Mouse (Mus musculus) brain, embryonic 14.5 days (tissue): ENCODE results near the gene Rbfox2. TPM values are rescaled to one million over a fixed set of nuclear protein-coding genes. Genes with fewer than 3 reads are reported as not detected.
A peak's percentile ranks its signal among the peaks of the same experiment; 100 is the strongest.

ENCODE experiments used
- DNase-seq: peaks from one replicate; pipeline ENCODE4 v3.0.0-alpha.2; 2011; ENCODE audit warnings: low read depth
- CTCF ChIP-seq: fragments of 200-500 bp; IDR thresholded peaks from 2 replicates; pipeline ENCODE4 v1.5.1; 2012; ENCODE audit warnings: inconsistent platforms, mild to moderate bottlenecking, moderate library complexity, borderline replicate concordance; ENCODE audit not compliant: insufficient read depth, insufficient read length; ENCODE audit errors: extremely low read depth
- POLR2A ChIP-seq: fragments of 200-500 bp; IDR thresholded peaks from 2 replicates; pipeline ENCODE4 v1.6.1; 2012; ENCODE audit warnings: mild to moderate bottlenecking, inconsistent platforms, borderline replicate concordance; ENCODE audit not compliant: poor library complexity, insufficient read depth, insufficient read length, severe bottlenecking; ENCODE audit errors: extremely low read depth
- polyA plus RNA-seq: library from polyadenylated mRNA; depleted of rRNA; stranded (reverse); fragments of >200 nt; gene quantifications from 2 replicates; pipeline ENCODE4 v1.2.3, GENCODE M21; 2012

Rbfox2 gene
- polyA plus RNA-seq, 1 experiment = 367 TPM

GRCm38 (mm10) chr15:77117209-77117608 lies 189.6 kb downstream of the Rbfox2 start:
- no peak for DNase-seq
- TF ChIP-seq CTCF = no peak
- no peak for TF ChIP-seq POLR2A

GRCm38 (mm10) chr15:77116139-77116722 lies 190.6 kb downstream of the Rbfox2 start:
- no peak for DNase-seq
- TF ChIP-seq CTCF (no peak), POLR2A (no peak)

GRCm38 (mm10) chr15:77115456-77115855 lies 191.3 kb downstream of the Rbfox2 start:
- no peak for DNase-seq
- TF ChIP-seq CTCF = no peak
- no peak for TF ChIP-seq POLR2A

GRCm38 (mm10) chr15:77113591-77113990 lies 193.2 kb downstream of the Rbfox2 start:
- TF ChIP-seq POLR2A = no peak
- no peak for TF ChIP-seq CTCF
- no peak for DNase-seq

- TF ChIP-seq POLR2A = no peak
- no peak for TF ChIP-seq CTCF
Measured at GRCm38 (mm10) chr15:77112378-77112777, 194.4 kb downstream of the Rbfox2 start.

GRCm38 (mm10) chr15:77111924-77112323 lies 194.9 kb downstream of the Rbfox2 start:
- no peak for TF ChIP-seq CTCF
- no peak for TF ChIP-seq POLR2A
- DNase-seq = no peak

More at GRCm38 (mm10) chr15:77112378-77112777, 194.4 kb downstream of the Rbfox2 start:
- DNase-seq = no peak

- no peak for TF ChIP-seq CTCF
- TF ChIP-seq POLR2A = no peak
- no peak for DNase-seq
Measured at GRCm38 (mm10) chr15:77110452-77110851, 196.4 kb downstream of the Rbfox2 start.

- DNase-seq = no peak
- TF ChIP-seq CTCF = no peak
- TF ChIP-seq POLR2A = no peak
Measured at GRCm38 (mm10) chr15:77107169-77107908, 199.5 kb downstream of the Rbfox2 start.

- TF ChIP-seq POLR2A (no peak), CTCF (no peak)
- no peak for DNase-seq
Measured at GRCm38 (mm10) chr15:77105273-77105672, 201.5 kb downstream of the Rbfox2 start.

GRCm38 (mm10) chr15:77104349-77105158 lies 202.2 kb downstream of the Rbfox2 start:
- peak; percentile 54 for DNase-seq

GRCm38 (mm10) chr15:77102685-77103084 lies 204.1 kb downstream of the Rbfox2 start:
- TF ChIP-seq POLR2A (no peak), CTCF (no peak)
- DNase-seq = no peak

More at GRCm38 (mm10) chr15:77104349-77105158, 202.2 kb downstream of the Rbfox2 start:
- no peak for TF ChIP-seq CTCF
- TF ChIP-seq POLR2A = no peak

GRCm38 (mm10) chr15:77099756-77100155 lies 207.0 kb downstream of the Rbfox2 start:
- TF ChIP-seq POLR2A (no peak), CTCF (no peak)

GRCm38 (mm10) chr15:77097358-77097757 lies 209.4 kb downstream of the Rbfox2 start:
- no peak for DNase-seq
- TF ChIP-seq POLR2A = no peak
- no peak for TF ChIP-seq CTCF

More at GRCm38 (mm10) chr15:77099756-77100155, 207.0 kb downstream of the Rbfox2 start:
- no peak for DNase-seq
